Mouse (Mus musculus): ENCODE results near the gene Acat3. TPM values are rescaled to one million over a fixed set of nuclear protein-coding genes. Genes with fewer than 3 reads are reported as not detected.
"Not testable (repeated sequence)": the region's sequence is repeated elsewhere in the genome, so short reads cannot be mapped to it uniquely, and the experiment has no call there.

Gene Acat3
- polyA plus RNA-seq, 2 experiments from 2014 or later = 0.93 TPM; not detected in 1

GRCm38 (mm10) chr17:12916588-12917380, 23.6 kb downstream of the Acat3 start:
- peak; percentile 29 for ATAC-seq

GRCm38 (mm10) chr17:12915881-12916583, 24.4 kb downstream of the Acat3 start, which contains the start of gene Mrpl18:
Mrpl18 (minus strand) TSS chr17:12916345.
- peak; percentile 96 for ATAC-seq

GRCm38 (mm10) chr17:12915488-12915880, 24.9 kb downstream of the Acat3 start, which contains the start of gene Tcp1:
Tcp1 (plus strand) TSS chr17:12915701.
- no peak for ATAC-seq

DNA sequence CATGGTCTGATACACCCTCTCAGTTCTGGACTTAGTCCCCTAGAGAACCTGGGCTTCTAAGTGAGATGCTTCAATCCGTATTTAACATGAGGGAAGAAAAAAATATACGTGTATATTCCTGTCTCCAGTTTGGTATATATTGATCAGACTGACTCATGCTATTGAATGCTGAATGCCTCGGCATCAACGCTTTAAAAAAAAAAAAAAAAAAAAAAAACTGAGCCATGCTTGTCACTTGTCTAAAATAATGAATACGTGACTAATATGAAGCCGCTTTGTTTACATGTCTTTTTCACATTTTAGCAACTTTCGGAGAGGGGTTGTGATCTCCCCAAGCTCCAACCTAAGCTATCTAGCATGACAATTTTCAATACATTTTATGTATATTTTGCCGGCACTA, 30.0 kb downstream of the Acat3 start:
- ATAC-seq = no peak

- ATAC-seq = no peak
These were observed 30.8 kb downstream of the Acat3 start, which contains the start of gene Pnldc1 for GRCm38 (mm10) chr17:12909361-12910280. Pnldc1 (minus strand) TSS chr17:12910230.

GRCm38 (mm10) chr17:12906436-12906835, 34.0 kb downstream of the Acat3 start:
- ATAC-seq = no peak

DNA sequence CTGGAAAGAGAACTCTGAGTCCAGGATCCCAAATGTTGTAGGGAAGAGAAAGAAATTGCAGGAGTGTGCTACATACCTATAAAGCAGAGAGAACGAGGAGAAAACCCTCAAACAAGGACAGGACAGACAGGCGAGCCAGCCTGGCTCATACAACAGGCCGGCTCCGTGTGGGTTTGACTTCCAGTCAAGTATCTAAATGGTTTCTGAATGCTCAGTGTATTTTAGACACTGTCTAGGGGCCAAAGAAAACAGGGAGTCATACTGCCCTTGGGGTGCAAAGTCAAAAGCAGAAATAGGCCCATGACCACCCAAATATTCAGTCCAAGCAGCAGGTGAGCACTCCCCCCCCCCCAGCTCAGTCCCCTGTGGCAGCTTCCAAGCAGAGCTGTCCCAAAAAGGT, 34.6 kb downstream of the Acat3 start:
- no peak for ATAC-seq

- no peak for ATAC-seq
These were observed 36.1 kb downstream of the Acat3 start for GRCm38 (mm10) chr17:12904349-12904748.

DNA sequence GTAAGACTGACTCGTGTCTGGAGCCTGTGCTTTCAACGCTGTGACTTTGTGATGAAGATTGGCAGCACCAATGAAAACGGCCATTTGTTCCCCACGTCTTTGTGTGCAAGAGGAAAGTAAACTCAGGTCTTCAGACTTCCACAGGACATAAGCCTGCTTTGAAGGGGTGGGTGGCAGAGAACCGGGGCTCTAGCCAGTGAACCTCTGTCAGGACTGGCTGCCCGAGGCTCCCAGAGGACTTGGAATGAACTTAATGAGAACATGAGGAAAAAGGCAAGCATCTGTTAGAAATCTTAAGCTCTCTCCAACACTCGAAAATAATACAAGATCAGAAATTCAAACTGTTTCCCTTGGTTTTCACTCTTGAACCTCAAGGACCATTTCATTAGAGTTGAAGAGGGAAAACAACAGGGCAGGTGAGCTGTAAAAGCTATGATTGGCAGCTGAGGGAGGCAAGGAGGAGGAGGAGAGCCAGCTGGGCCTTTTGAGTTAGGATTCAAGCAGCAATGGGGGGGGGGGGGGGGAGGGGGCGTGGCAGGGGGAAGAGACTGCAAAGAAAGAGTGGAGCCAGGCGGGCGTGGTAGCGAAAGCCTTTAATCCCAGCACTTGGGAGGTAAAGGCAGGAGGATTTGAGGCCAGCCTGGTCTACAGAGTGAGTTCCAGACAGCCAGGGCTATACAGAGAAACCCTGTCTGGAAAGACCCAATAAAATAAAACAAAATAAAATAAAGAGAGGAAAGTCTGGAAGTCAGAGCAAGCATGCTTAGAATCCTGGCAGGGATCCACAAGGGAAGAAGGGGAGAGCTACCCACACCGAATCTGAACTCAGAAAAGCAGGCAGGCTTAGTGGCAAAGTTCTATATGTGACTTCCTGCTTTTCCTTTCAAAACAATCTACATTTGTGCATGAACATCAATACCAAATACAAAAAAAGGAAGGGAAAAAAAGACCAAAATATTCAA, 36.7 kb downstream of the Acat3 start:
- ATAC-seq = no peak

DNA sequence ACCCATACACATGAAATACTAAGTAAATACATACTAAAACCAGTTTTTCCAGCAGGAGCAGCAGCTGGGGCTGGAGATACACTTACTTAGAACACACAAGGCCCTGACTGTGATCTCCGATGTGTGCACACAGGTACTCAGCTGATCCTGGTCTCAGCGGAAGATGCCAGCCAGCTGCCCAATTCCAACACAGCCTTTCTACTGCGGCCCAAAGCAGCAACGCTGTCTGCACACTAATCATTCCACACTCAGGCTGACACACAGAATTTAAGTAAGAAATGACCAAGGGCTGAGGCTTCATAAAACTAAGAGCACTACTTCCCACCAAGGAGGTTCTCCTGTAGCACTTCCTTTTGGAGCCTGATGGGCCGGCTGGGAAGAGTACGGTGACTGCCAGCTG, 38.1 kb downstream of the Acat3 start:
- no peak for ATAC-seq

GRCm38 (mm10) chr17:12898607-12899006, 41.8 kb downstream of the Acat3 start:
- ATAC-seq = not testable (repeated sequence)

- ATAC-seq = no peak
These were observed 42.7 kb downstream of the Acat3 start for GRCm38 (mm10) chr17:12897674-12898073.

DNA sequence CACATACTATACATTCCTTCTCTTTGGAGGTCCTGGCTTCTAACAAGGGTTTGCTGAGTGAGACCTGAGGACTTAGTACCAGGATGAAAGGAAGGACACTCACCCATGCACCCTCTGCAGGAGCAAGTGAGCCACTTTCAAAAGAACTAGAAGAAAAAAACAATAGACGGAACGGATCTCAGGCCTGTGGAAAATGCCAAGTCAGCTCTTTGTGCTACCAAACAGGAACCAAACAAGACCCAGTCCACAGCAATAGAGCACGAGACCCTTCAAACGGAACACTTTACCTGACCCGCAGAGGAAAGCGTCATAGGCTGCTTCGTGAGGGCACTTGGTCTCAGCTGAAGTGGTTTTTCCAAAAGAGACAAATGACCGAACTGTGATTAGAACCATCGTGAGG, 48.4 kb downstream of the Acat3 start:
- peak; percentile 28 for ATAC-seq

- ATAC-seq = no peak
These were observed 49.3 kb downstream of the Acat3 start for GRCm38 (mm10) chr17:12891054-12891453.

DNA sequence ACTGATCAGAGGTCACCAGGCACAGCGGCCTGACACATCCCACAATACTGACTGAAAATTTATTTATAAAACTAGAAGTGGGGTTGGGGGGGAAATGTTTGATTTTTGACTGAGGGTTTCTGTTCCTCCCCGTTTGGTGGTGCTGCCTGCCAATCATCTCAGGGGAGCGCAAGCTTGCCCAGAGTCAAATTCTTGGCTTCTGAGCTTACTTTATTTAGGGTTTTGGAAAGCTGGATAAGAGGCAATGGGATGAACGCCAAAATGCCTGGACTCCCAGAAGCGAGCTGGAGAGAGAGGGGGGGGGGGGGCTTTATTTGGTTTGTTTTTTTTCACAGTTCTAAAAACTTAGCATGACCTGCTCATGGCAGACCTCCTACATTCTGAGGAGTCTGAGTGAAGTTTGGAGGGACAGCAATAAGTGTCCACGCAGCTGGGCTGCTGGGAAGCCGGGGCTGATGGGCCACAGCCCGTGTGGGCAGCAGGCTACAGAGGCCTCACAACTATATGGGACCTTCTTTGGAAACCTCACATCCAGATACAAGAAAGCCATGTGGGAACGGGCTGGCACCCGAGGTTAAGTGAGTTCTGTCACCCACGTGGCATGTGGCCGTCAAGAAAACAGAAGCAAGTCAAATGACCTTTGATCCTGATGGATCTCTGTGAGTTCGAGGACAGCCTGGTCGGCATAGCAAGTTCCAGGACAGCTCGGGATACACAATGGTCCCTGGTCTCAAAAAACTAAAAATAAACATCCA, 53.2 kb downstream of the Acat3 start:
- no peak for ATAC-seq

DNA sequence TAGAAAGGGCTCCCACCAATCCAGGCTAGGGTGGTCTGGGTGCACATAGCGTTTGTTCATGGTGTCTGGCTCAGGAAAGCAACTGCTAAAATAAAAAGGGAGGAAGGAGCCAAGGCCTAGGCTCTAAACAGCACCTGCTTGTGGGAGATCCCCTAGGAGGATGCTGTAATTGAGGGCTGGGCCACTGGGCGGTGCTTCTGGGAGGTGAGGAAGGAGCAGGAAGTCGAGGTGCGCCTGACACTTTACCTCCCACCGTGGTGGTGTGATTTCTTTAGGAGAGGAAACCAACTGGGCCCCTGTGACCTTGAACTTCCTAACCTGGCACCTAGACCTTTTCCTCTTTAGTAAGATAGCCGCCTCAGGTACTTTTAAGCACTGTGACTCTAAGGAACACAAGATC, 53.8 kb downstream of the Acat3 start:
- ATAC-seq = peak; percentile 100

- ATAC-seq = no peak
These were observed 59.2 kb downstream of the Acat3 start for GRCm38 (mm10) chr17:12881216-12881615.

DNA sequence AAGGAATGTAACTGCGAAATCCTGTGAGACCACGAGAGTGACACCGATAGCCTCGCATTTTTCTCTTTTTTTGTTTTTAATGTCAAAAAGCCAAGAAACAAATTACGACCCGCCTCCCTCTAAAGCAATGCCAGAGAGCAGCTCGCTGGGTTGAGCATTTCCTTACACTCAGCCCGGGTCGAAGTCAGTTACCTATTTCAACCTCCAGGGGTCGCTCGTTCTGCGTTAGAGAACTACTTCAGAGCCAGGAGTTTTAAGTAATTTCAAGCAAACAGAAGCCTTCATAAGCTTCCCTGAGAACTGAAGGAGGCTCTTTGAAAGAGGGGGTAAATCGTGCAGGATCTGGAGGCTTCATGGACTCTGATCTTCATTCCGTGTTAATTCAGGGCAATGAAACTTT, 60.2 kb downstream of the Acat3 start:
- peak; percentile 88 for ATAC-seq

DNA sequence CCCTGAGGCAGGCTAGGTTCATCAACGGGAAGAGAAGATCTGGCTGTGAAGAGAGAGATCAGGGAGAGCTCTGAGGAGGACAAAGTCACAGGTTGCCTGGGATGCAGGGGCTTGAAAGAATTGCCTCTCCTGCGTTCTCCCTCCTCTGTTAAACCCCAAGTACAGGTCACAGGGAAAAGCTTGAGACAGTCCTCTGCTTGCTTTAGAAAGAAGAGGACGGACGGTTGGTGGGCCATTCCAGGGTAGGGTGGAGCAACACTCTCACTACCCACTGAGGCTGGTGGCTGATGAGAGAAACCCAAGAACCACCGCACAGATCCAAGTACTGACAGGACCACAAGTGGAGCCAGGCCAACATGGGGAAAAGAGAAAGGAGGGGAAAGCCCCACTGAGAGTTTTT, 64.7 kb downstream of the Acat3 start, which contains the start of gene Mrgprh:
Mrgprh (plus strand) TSS at position 301 of the 400 bp plus-strand sequence.
- no peak for ATAC-seq
